Mouse (Mus musculus): ENCODE data around the gene 1600014C10Rik. TPM values are rescaled to one million over a fixed set of nuclear protein-coding genes. Genes with fewer than 3 reads are reported as not detected.

1600014C10Rik gene
- total RNA-seq (2023): 10 to 100 TPM; 11.7 to 18.8 TPM

DNA sequence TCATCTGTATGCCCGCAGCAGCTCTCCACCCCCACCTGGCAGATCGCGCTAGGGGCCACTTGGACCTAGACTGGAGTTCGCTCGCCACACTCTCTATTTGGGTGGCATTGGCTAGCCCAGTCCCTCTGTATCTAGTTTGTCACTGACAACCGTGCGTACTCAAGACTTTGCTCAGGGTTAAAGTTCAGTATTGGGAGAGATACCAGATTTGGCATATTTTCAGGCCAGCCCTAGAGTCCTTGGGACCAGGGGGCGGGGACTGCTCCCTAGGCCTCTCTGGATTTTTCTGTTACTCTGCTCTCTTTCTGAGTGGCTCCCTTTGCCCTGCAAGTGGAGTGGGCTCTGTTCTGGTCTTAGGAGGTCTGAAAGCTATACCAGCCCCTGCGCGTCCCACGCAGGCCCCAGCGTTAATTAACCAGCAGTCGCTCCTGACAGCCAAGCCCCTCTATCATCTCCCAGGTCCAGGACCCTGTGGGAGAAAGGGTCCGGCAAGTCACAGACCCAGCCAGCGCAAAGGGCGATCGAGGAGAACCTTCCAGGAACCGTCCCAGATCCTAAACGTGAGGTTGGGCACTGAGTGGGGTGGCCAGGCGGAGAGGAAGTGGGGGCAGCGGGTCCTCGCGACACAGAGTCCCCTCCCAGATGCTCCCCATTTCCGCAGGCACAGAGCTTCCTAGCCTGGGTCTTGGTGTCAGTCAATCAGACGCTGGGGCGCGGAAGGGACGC lies at the start of gene 1600014C10Rik:
1600014C10Rik (plus strand) TSS at position 256 of the 726 bp plus-strand sequence.

DNA sequence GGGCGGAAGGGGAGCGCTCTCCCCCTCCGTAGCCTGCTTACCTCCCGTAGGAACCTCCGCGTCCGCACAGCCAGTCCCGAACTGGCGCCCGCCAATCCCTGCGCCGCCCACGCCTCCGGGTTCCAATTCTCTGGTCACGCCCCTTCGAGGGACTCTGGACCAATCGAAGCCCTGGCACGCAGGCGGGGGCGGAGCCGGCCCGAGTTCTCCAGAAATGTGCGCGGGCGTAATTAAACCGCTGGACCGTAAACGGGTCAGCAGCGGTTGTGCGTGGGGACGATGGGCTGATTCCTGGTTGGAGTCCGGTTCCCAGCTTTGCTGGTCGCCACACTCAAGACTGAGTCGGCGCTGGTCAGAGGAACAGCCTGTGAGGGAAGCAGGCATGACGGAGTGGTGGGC lies 44.9 kb downstream of the 1600014C10Rik start, which contains the start of gene Plekhf1:
Plekhf1 (minus strand) TSS at position 117 of the 399 bp plus-strand sequence.

Other genes with a start within 250 kb of the 1600014C10Rik start
- gene Uri1, start 159.7 kb upstream of the 1600014C10Rik start, total RNA-seq (2023): 10 to 100 TPM; 37.6 to 41.4 TPM
- 1 to 10 TPM; 2.4 to 3.9 TPM for gene Ccne1, start 75.7 kb upstream of the 1600014C10Rik start, total RNA-seq (2023)
- under 1 TPM; 0.09 to 0.20 TPM for gene Plekhf1, start 44.8 kb downstream of the 1600014C10Rik start, total RNA-seq (2023)
- gene Pop4, start 88.2 kb downstream of the 1600014C10Rik start, total RNA-seq (2023): 10 to 100 TPM; 67.5 to 80.8 TPM

Measured in B cell, adult 67 days (primary cell).